Mouse (Mus musculus) lung, postnatal 14 days (tissue): ENCODE measurements around the gene Tmem164.
"Not testable (repeated sequence)": the region's sequence is repeated elsewhere in the genome, so short reads cannot be mapped to it uniquely, and the experiment has no call there.

Experiments used
- DNase-seq: peaks from one replicate; pipeline ENCODE4 v3.0.0; 2021

The Tmem164 gene

DNA sequence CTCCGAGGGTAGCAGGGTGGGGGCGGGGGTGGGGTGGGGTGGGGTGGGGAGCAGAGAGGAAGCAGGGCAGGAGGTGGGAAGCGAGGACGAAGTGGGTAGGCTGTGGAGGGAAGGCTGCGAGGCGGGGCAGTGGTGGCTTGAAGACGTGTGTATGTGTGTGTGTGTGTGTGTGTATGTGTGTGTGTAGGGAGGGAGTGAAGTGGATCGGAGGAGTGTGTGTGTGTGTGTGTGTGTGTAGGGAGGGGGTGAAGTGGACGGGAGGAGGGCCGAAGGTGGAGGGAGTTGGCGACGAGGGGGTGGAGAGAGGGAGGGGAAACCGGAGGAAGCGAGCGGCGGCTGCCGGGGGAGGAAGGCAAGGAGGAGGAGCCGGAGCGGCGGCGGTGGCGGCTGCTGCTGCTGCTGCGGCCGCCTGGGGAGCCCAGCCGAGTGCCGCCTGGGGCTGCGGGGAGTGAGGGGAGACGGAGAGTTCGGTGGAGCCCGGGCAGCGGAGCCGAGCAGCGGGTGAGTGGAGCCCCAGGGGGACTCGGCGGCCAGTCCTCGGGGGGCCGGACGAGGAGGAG lies at the start of gene Tmem164:
Gene Tmem164 (plus strand): TSS at position 351 of the 560 bp plus-strand sequence.
- peak; percentile 82 for DNase-seq

DNA sequence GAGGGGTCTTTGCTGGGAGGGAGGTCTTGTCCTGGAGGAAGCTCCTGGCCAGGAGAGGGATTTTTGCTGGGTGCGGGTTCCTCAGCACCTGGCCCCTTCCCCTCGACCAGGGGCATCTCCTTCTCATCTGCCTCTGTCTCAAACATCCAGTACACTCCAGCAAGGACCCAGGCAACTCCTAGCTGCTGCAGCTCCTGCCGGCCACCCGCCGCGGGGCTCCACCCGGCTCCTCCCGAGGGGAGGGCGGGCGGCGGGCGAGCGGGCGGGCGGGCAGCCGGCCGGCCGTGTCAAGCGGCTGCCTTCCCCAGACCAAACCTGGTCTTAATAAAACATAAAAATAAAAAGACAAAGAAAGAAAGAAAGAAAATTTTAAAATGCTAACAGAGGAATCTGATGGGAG lies 48.2 kb upstream of the Tmem164 start:
- DNase-seq, result not testable (repeated sequence)

GRCm38 (mm10) chrX:142647202-142647601 lies 34.0 kb upstream of the Tmem164 start:
- DNase-seq, result no peak

GRCm38 (mm10) chrX:142650117-142650764 lies 31.0 kb upstream of the Tmem164 start:
- DNase-seq, result no peak

- no peak for DNase-seq
These were observed 16.3 kb upstream of the Tmem164 start for GRCm38 (mm10) chrX:142664704-142665422.

- no peak for DNase-seq
These were observed 15.8 kb upstream of the Tmem164 start for GRCm38 (mm10) chrX:142665423-142665805.

DNA sequence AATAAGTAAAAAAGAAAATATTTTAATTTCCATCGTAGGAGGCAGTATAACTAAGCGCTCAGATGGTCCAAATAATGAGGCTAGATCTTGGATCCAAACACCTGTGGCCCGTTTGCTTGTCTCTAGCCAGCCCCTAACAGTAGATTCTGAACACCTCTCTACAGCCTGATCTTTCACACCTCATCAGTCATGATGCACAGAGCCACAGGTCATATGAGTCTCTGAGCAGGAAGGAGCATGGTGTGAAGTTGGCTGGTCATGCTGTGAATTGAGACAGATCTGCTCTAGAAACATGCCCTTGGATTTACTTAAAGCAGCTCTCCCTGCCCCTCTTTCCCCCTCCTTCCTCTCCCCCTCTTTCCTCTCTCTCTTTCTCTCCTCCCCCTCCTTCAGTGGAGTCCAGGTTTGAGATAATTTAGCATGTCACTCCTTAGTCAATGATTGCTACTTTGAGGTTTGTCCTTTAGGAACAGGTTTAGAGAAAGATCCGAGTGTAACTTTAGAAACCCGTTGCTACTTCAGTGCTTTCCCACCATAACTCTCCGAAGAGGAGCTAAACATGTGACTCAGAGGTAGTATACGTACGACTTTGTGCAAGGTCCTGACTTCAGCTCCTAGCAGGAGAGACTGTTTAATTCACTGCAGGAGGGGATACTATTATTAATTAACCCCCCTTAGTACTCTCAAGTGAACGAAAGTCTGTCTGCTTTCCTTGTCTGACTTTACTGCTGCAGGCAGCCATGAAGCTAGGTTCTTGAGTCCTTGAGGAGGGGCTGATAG lies 11.7 kb upstream of the Tmem164 start:
- DNase-seq, result no peak

- no peak for DNase-seq
These were observed 11.1 kb upstream of the Tmem164 start for GRCm38 (mm10) chrX:142670121-142670520.

DNA sequence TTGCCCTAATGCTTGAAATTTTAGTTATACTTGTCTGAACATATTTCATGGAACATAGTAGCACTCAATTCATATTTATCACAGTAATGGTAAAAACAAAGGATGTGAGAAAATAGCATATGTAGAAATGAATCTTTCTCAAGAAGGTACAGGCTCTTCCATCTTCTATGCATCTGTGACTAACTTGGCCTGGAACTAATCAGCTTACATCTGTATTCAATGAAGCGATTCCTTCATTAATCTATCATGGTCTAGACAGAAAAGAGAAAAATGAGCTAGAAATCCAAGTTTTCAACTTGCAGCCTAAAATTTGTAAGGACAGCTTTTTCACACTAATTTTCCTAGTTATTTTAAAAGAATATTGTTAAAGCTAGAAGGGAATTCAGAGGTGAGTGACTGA lies 10.1 kb upstream of the Tmem164 start:
- no peak for DNase-seq

- no peak for DNase-seq
These were observed 8.5 kb upstream of the Tmem164 start for GRCm38 (mm10) chrX:142672701-142673100.

GRCm38 (mm10) chrX:142677193-142677592 lies 4.0 kb upstream of the Tmem164 start:
- no peak for DNase-seq

- no peak for DNase-seq
These were observed 2.4 kb upstream of the Tmem164 start for GRCm38 (mm10) chrX:142678499-142679474.

- no peak for DNase-seq
These were observed 1.5 kb upstream of the Tmem164 start for GRCm38 (mm10) chrX:142679502-142680250.

DNA sequence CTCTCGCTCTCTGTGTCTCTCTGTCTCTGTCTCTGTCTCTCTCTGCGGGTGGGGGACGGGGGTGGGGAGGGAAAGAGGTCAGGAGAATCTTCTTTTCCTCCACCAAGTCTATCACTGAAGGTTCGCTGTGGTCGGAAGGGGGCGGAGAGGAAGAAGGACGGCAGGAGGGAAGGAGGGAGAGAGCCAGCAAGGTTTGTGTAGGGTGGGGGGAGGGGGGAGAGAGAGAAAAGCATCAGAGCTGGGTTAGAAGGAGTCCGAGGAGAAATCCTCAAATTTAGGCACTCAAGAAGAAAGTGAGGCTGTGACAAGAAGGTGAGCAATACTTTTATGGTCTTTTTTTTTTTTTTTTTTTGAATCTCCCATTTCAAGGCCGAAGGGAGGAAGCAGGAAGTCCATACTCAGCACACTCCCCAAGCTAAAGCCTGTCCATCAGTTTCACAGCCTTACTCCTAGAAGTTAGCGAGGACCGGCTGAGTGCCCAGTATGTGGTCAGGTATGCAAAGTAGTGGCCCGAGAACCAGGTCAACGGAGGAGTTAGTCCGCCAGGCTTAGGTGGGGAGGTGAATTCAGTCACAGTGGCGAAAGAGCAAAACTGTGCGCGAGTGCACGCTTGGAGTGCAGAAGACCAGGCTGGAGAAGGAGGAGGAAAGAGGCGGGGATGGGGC lies 683 bp upstream of the Tmem164 start:
- no peak for DNase-seq

DNA sequence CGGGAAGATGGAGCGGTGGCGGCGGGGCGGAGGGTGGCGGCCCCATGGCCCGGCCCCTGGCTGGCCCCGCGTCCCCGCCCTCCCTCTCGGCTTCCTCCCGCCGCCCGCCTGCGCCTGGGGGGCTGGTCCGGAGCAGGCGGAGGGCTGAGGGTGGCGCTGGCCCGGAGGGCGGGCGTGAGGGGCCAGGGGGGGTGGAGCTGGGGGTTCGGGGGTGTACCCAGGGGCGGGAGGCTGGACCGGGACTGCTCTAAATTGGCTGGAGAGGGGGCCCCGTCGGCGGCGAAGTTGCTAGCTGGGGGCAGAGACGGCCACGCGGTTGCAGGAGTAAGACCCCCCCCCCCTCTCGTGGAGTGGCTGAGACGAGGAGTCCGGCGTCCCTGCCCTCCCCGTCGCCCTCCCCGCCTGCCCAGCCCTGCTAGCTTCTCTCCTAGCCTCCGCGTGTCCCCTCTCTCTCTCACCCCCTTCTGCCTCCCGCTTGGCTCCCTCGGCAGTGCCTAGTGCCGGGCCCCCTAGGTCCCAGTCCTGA lies 473 bp downstream of the Tmem164 start:
- DNase-seq, result peak; percentile 67

GRCm38 (mm10) chrX:142682176-142682820 lies 1.1 kb downstream of the Tmem164 start:
- peak; percentile 10 for DNase-seq

- DNase-seq, result peak; percentile 26
These were observed 1.8 kb downstream of the Tmem164 start for GRCm38 (mm10) chrX:142682990-142683389.

DNA sequence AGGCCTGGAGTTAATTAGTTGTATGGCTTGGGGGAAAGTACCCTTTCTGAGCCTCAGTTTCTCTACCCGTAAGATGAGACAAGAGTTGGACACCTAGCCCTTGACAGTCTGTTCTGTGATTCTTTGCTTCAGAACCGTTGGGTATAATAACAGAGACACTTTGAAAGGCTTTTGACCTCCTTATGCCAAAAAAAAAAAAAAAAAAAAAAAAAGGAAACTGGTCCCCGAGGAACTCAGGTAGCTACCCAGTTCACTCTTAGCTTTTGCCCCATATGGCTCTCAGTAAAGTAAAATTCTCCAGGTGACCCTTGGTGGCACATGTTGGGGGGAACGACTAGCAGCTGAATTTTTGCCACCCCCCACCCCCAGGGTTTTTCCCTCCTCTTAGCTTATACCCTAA lies 3.5 kb downstream of the Tmem164 start:
- DNase-seq, result no peak

- DNase-seq, result no peak
These were observed 4.5 kb downstream of the Tmem164 start for GRCm38 (mm10) chrX:142685676-142686075.

DNA sequence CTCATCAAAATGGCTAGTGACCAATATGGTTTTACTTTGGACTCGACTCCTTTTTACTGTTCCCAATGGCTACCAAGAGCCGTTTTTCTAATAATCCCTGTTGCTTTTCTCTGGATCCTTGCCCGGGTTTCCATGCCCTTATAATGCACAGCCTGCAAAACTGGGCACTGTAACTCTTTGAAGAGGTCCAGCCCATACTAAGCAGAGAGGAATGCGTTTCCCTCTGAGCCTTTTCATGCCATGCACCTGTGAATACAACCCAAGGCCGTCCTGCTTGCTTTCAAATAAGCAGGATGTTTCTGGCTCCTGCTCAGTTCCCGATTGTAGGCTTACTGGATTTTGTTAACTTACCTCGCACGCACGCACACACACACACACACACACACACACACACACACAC lies 7.3 kb downstream of the Tmem164 start:
- DNase-seq, result no peak
